Mouse (Mus musculus) CH12F3 (cell line): ENCODE measurements around the gene Scpep1.
"Not testable (repeated sequence)": the region's sequence is repeated elsewhere in the genome, so short reads cannot be mapped to it uniquely, and the experiment has no call there.

Experiments
- in situ Hi-C: fragments of 300-500 bp; cut with MboI; formaldehyde crosslinking; loops from 2 replicates; pipeline ENCODE4 v1.14.3; 2020; ENCODE audit warnings: low sequenced_read_pairs

Scpep1 gene

GRCm38 (mm10) chr11:88931692-88932530 is 23.4 kb downstream of the Scpep1 start:
- in situ Hi-C loops: no loop called here

GRCm38 (mm10) chr11:88926566-88926965 is 28.7 kb downstream of the Scpep1 start:
- in situ Hi-C loops: no loop called here

- in situ Hi-C loops: no loop called here
Observed at GRCm38 (mm10) chr11:88909388-88910036, 45.8 kb downstream of the Scpep1 start.

GRCm38 (mm10) chr11:88908557-88909211 is 46.6 kb downstream of the Scpep1 start:
- in situ Hi-C loops: no loop called here

GRCm38 (mm10) chr11:88907886-88908285 is 47.4 kb downstream of the Scpep1 start:
- in situ Hi-C loops: no loop called here

- in situ Hi-C loops: no loop called here
Observed at GRCm38 (mm10) chr11:88905621-88906020, 49.6 kb downstream of the Scpep1 start.

- in situ Hi-C loops: no loop called here
Observed at GRCm38 (mm10) chr11:88904080-88904479, 51.2 kb downstream of the Scpep1 start.

GRCm38 (mm10) chr11:88902762-88903161 is 52.5 kb downstream of the Scpep1 start:
- in situ Hi-C loops: no loop called here

- in situ Hi-C loops: no loop called here
Observed at GRCm38 (mm10) chr11:88901341-88901802, 53.9 kb downstream of the Scpep1 start.

- in situ Hi-C loops: no loop called here
Observed at GRCm38 (mm10) chr11:88899561-88899960, 55.7 kb downstream of the Scpep1 start.

- in situ Hi-C loops: no loop called here
Observed at GRCm38 (mm10) chr11:88898380-88898763, 56.9 kb downstream of the Scpep1 start.

GRCm38 (mm10) chr11:88897624-88898379 is 57.5 kb downstream of the Scpep1 start:
- in situ Hi-C loops: no loop called here

GRCm38 (mm10) chr11:88895800-88896232 is 59.4 kb downstream of the Scpep1 start:
- in situ Hi-C loops: not testable (repeated sequence)

GRCm38 (mm10) chr11:88895235-88895634 is 60.0 kb downstream of the Scpep1 start:
- in situ Hi-C loops: not testable (repeated sequence)

GRCm38 (mm10) chr11:88894279-88894678 is 61.0 kb downstream of the Scpep1 start:
- in situ Hi-C loops: not testable (repeated sequence)

- in situ Hi-C loops: not testable (repeated sequence)
Observed at GRCm38 (mm10) chr11:88893501-88893900, 61.8 kb downstream of the Scpep1 start.

- in situ Hi-C loops: not testable (repeated sequence)
Observed at GRCm38 (mm10) chr11:88892789-88893188, 62.5 kb downstream of the Scpep1 start.

- in situ Hi-C loops: not testable (repeated sequence)
Observed at GRCm38 (mm10) chr11:88891921-88892561, 63.2 kb downstream of the Scpep1 start.

- in situ Hi-C loops: not testable (repeated sequence)
Observed at GRCm38 (mm10) chr11:88891446-88891845, 63.8 kb downstream of the Scpep1 start.

- in situ Hi-C loops: not testable (repeated sequence)
Observed at GRCm38 (mm10) chr11:88890904-88891303, 64.4 kb downstream of the Scpep1 start.
